Mouse (Mus musculus) midbrain, embryonic 13.5 days (tissue): ENCODE measurements around the gene Gimap1. TPM values are rescaled to one million over a fixed set of nuclear protein-coding genes. Genes with fewer than 3 reads are reported as not detected.

Experiments used
- ATAC-seq: fragments of 200-750 bp; cut with Nextera tagmentation; 2 replicates; pipeline ENCODE4 v1.8.0; 2017; ENCODE audit warnings: mild to moderate bottlenecking, moderate TSS enrichment, moderate library complexity
- H3K27ac ChIP-seq: fragments of 300-500 bp; sonication (generic); 2 replicates; pipeline ENCODE4 v1.5.1; 2015; ENCODE audit warnings: inconsistent platforms, mild to moderate bottlenecking, moderate library complexity
- H3K27me3 ChIP-seq: fragments of 300-500 bp; sonication (generic); 2 replicates; pipeline ENCODE4 v1.6.1; 2015; ENCODE audit warnings: mild to moderate bottlenecking, inconsistent platforms
- H3K36me3 ChIP-seq: fragments of 300-500 bp; sonication (generic); 2 replicates; pipeline ENCODE4 v1.6.1; 2015; ENCODE audit warnings: mild to moderate bottlenecking, inconsistent platforms
- H3K4me1 ChIP-seq: fragments of 300-500 bp; sonication (generic); replicated peaks from 2 replicates; pipeline ENCODE4 v1.6.1; 2015; ENCODE audit warnings: inconsistent platforms
- H3K4me2 ChIP-seq: fragments of 300-500 bp; sonication (generic); replicated peaks from 2 replicates; pipeline ENCODE4 v1.6.1; 2015; ENCODE audit warnings: moderate library complexity, mild to moderate bottlenecking, inconsistent platforms
- H3K4me3 ChIP-seq: fragments of 300-500 bp; sonication (generic); replicated peaks from 2 replicates; pipeline ENCODE4 v1.5.1; 2015; ENCODE audit warnings: mild to moderate bottlenecking, inconsistent platforms
- H3K9ac ChIP-seq: fragments of 300-500 bp; sonication (generic); replicated peaks from 2 replicates; pipeline ENCODE4 v1.6.1; 2015; ENCODE audit warnings: mild to moderate bottlenecking, inconsistent platforms
- H3K9me3 ChIP-seq: fragments of 300-500 bp; sonication (generic); 2 replicates; pipeline ENCODE4 v1.6.1; 2016; ENCODE audit warnings: mild to moderate bottlenecking, inconsistent platforms
- WGBS: fragments of 180-500 bp; shearing (Covaris S2); methylation state at CpG from one replicate; pipeline ENCODE4 v1.1.7; 2015; 5-methylcytosine and 5-hydroxymethylcytosine counted together
- polyA plus RNA-seq: library from polyadenylated mRNA; unstranded; fragments of >200 nt; fragmentation: Nextera tagmentation; extraction: Ambion mirVana; gene quantifications from 2 replicates; pipeline ENCODE4 v1.2.1, GENCODE M21; 2015

Gene Gimap1
- polyA plus RNA-seq, 1 experiment from 2014 or later, result 5.2 TPM

DNA sequence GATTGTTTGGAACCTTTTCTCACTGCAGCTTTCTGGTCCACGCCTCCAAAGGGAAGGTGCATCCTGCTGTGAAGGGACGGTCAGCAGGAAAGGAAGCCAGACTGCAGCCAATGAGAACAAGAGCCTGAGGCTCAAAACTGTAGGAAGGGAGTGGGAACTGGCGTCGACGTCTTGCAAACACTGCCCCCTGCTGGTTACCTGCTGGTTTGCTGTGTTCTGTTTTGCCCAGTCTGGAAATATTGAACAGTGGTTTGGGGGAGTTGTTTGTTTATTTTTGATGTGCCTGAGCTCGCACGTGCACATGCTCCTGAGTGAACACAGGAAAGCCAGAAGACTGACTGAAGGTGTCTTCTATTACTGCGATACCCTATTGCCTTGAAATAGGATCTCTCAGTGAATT is 33.2 kb downstream of the Gimap1 start:
- Histone ChIP-seq H3K36me3 (no peaks in the 10 kb centered on the region), H3K9ac (no peak overlapping the region), H3K4me2 (no peak overlapping the region), H3K4me1 (no peaks in the 10 kb centered on the region), H3K27ac (no peak overlapping the region), H3K9me3 (no peaks in the 10 kb centered on the region), H3K4me3 (no peak overlapping the region), H3K27me3 (no peaks in the 10 kb centered on the region)
- 11% methylated on average over 8 of the region's 8 CpGs for WGBS
- ATAC-seq, result peak; percentile 56; the same call in 1 of the 2 replicates

DNA sequence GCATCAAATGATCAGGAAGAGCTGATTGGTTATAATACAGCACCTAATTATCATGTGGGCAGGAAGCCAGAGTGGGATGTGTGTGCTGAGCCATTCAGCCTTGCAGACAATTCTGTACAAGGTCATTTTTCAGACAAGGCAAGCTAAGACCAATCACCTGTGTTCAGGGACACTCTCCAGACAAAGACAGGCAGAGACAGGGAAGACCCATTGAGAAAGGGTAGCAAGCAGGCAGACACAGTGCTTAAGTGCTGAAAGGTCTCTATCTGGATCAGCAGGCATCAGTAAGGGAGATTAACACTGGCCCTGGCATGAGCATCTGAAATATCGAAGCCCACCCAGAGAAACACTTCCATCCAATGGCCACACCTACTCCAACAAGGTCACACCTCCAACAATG is 45.6 kb downstream of the Gimap1 start:
- ATAC-seq, result no peak
- H3K27me3 ChIP-seq, result no peaks in the 10 kb centered on the region
- 88% methylated on average over 1 of the region's 1 CpGs for WGBS
- no peaks in the 10 kb centered on the region for H3K9me3 ChIP-seq
- H3K9ac ChIP-seq, result no peak overlapping the region
- H3K4me3 ChIP-seq, result no peak overlapping the region
- H3K4me1 ChIP-seq, result no peaks in the 10 kb centered on the region
- H3K36me3 ChIP-seq, result no peaks in the 10 kb centered on the region
- no peak overlapping the region for H3K27ac ChIP-seq
- H3K4me2 ChIP-seq, result no peak overlapping the region

DNA sequence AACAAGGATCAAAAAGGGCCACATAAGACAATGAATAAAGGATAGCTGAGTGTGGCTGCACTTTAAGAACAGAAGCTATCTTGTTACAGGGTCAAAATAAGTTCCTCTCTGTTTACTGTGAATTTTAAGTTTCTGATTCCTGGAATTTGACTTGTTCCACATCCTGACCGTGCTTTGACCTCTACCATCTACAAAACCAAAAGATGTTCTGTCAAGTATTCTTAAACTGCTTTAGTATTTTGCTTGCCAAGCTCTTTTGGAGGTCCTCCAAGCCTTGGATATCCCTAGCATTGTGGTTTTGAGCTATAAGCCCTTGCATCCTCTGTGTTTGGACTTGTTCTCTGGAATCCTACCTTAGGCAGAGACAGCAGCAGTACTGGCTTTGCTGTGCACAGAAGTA is 46.3 kb downstream of the Gimap1 start:
- WGBS, result 77% methylated on average over 1 of the region's 1 CpGs
- no peak overlapping the region for H3K4me3 ChIP-seq
- H3K4me1 ChIP-seq, result no peaks in the 10 kb centered on the region
- no peak for ATAC-seq
- H3K9me3 ChIP-seq, result no peaks in the 10 kb centered on the region
- H3K27me3 ChIP-seq, result no peaks in the 10 kb centered on the region
- H3K36me3 ChIP-seq, result no peaks in the 10 kb centered on the region
- no peak overlapping the region for H3K9ac ChIP-seq
- H3K27ac ChIP-seq, result no peak overlapping the region
- H3K4me2 ChIP-seq, result no peak overlapping the region

DNA sequence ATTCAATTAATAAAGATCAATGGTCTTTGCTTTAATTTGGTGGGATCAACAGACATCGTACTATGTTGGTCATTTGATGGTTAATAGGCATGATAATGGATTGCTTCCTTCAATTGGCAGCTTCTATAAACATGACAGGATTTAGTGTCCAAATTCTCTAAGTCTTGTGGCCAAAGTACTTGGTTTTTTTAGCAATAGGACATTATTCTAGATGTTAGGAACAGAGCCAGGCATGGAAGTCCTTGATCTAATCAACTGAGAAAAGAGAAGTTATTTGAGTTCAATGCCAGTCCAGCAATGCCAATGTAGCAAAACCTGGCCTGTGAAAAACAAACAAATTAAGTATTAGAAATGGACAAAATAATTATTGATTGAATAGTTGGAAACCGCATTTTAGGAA is 46.7 kb downstream of the Gimap1 start:
- WGBS, result 86% methylated on average over 2 of the region's 2 CpGs

DNA sequence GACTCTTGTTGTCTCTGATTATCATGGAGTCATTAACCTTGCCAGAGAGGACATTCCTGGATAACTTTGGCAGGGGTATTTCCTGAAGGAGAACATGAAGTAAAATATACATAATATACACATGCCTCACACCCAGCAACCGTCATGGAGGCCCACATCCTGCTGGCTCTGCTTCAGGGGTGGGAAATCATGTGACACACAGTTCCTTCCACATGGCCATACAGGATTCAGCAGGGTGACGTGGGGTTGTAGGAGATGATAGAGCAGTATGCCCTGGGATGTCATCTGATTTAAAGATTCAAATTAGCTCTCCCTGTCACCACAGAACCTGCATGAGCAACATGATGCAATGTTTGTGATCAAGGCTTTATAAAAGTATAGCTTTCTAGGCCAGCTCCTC is 49.0 kb downstream of the Gimap1 start:
- WGBS, result 85% methylated on average over 2 of the region's 2 CpGs
- no peak overlapping the region for H3K27ac ChIP-seq
- no peak overlapping the region for H3K9ac ChIP-seq
- no peaks in the 10 kb centered on the region for H3K4me1 ChIP-seq
- no peaks in the 10 kb centered on the region for H3K9me3 ChIP-seq
- no peak for ATAC-seq
- H3K36me3 ChIP-seq, result no peaks in the 10 kb centered on the region
- H3K27me3 ChIP-seq, result no peaks in the 10 kb centered on the region
- H3K4me2 ChIP-seq, result no peak overlapping the region
- no peak overlapping the region for H3K4me3 ChIP-seq

More for the DNA sequence above, 46.7 kb downstream of the Gimap1 start:
- Histone ChIP-seq H3K9me3 (no peaks in the 10 kb centered on the region), H3K27me3 (no peaks in the 10 kb centered on the region), H3K4me2 (no peak overlapping the region), H3K27ac (no peak overlapping the region), H3K4me1 (no peaks in the 10 kb centered on the region), H3K36me3 (no peaks in the 10 kb centered on the region), H3K9ac (no peak overlapping the region), H3K4me3 (no peak overlapping the region)
- ATAC-seq, result no peak

Other genes starting within 250 kb of the Gimap1 start
- gene Atp6v0e2, start 201.4 kb upstream of the Gimap1 start, polyA plus RNA-seq, result 174 and 176 TPM in 2 replicates
- gene Lrrc61, start 184.3 kb upstream of the Gimap1 start, polyA plus RNA-seq, result 20.8 and 21.2 TPM in 2 replicates
- gene Rarres2, start 166.3 kb upstream of the Gimap1 start, polyA plus RNA-seq, result 2.5 and 2.9 TPM in 2 replicates
- not detected in 2 replicates for gene Gm45021, start 149.4 kb upstream of the Gimap1 start, polyA plus RNA-seq
- gene Repin1, start 145.2 kb upstream of the Gimap1 start, polyA plus RNA-seq, result 44.6 and 47.2 TPM in 2 replicates
- 1.0 TPM in 1 of 2 replicates, not detected in the other for gene Gm44965, start 145.1 kb upstream of the Gimap1 start, polyA plus RNA-seq
- gene Zfp775, start 137.0 kb upstream of the Gimap1 start, polyA plus RNA-seq, result 14.6 and 17.8 TPM in 2 replicates
- 6.5 and 7.6 TPM in 2 replicates for gene AI854703, start 112.3 kb upstream of the Gimap1 start, polyA plus RNA-seq
- 0.46 and 0.53 TPM in 2 replicates for gene Gimap8, start 91.8 kb upstream of the Gimap1 start, polyA plus RNA-seq
- 1.0 and 2.2 TPM in 2 replicates for gene Gimap9, start 62.9 kb upstream of the Gimap1 start, polyA plus RNA-seq
- 1.2 and 2.1 TPM in 2 replicates for gene Gimap4, start 54.5 kb upstream of the Gimap1 start, polyA plus RNA-seq
- 5.4 and 7.0 TPM in 2 replicates for gene Gimap6, start 30.8 kb upstream of the Gimap1 start, polyA plus RNA-seq
- not detected in 2 replicates for gene Gm28053, start 20.4 kb upstream of the Gimap1 start, polyA plus RNA-seq
- not detected in 2 replicates for gene Gimap7, start 20.4 kb upstream of the Gimap1 start, polyA plus RNA-seq
- 0.94 and 0.98 TPM in 2 replicates for gene Gimap5, start 7.1 kb downstream of the Gimap1 start, polyA plus RNA-seq
- gene Gimap3, start 31.8 kb downstream of the Gimap1 start, polyA plus RNA-seq, result not detected in 2 replicates
- 16.4 and 19.4 TPM in 2 replicates for gene Tmem176a, start 101.9 kb downstream of the Gimap1 start, polyA plus RNA-seq
- 93.2 and 108 TPM in 2 replicates for gene Tmem176b, start 102.4 kb downstream of the Gimap1 start, polyA plus RNA-seq
- 0.09 TPM in 1 of 2 replicates, not detected in the other for gene Aoc1, start 133.8 kb downstream of the Gimap1 start, polyA plus RNA-seq
- not detected in 2 replicates for gene 1600015I10Rik, start 190.8 kb downstream of the Gimap1 start, polyA plus RNA-seq
- gene Doxl2, start 235.9 kb downstream of the Gimap1 start, polyA plus RNA-seq, result not detected in 2 replicates
- not detected in 2 replicates for gene Svs1, start 247.8 kb downstream of the Gimap1 start, polyA plus RNA-seq